In genomic region chr4:140961467-140962206, GRCm38 (mm10) we compare ENCODE assay signal across 8 mouse cellular contexts. TPM values are rescaled to one million over a fixed set of nuclear protein-coding genes. Genes with fewer than 3 reads are reported as not detected.
A peak's percentile ranks its signal among the peaks of the same experiment; 100 is the strongest.
DNase-seq lines count a peak whose midpoint lies in the region; ATAC-seq lines count a peak whose summit lies in the region.

No protein-coding gene starts in this region.

- H3K4me2 ChIP-seq in lung, embryonic 16.5 days (ENCODE audit: low read depth, low read length) = peak overlapping the region; percentile 67
- peak overlapping the region; percentile 93 for H3K4me2 ChIP-seq in embryonic facial prominence, embryonic 12.5 days (replicated peaks)
- H3K4me2 ChIP-seq in intestine, embryonic 14.5 days (ENCODE audit: low read length) = peak overlapping the region; percentile 95
- H3K4me2 ChIP-seq in midbrain, embryonic 14.5 days (ENCODE audit: low read length) = peak overlapping the region; percentile 92

- H3K9me3 ChIP-seq in lung, embryonic 16.5 days (ENCODE audit: control insufficient read depth, low read length) = no peaks in the 10 kb centered on the region
- no peaks in the 10 kb centered on the region for H3K9me3 ChIP-seq in embryonic facial prominence, embryonic 12.5 days
- no peaks in the 10 kb centered on the region for H3K9me3 ChIP-seq in intestine, embryonic 14.5 days (ENCODE audit: control insufficient read depth, low read length)
- no peaks in the 10 kb centered on the region for H3K9me3 ChIP-seq in midbrain, embryonic 14.5 days (ENCODE audit: control insufficient read depth, low read length)

- intact Hi-C loops in gastrocnemius, postnatal 14 days (cut with DNase I; ENCODE audit: low total_unique reads) = no loop called here

- H3K9ac ChIP-seq in lung, embryonic 16.5 days (ENCODE audit: low read length) = peak overlapping the region; percentile 90
- H3K9ac ChIP-seq in embryonic facial prominence, embryonic 12.5 days = peak overlapping the region; percentile 83
- H3K9ac ChIP-seq in intestine, embryonic 14.5 days (ENCODE audit: low read length) = peak overlapping the region; percentile 75
- peak overlapping the region; percentile 91 for H3K9ac ChIP-seq in midbrain, embryonic 14.5 days (replicated peaks; ENCODE audit: low read length)

- peak overlapping the region; percentile 65 for H3K27ac ChIP-seq in lung, embryonic 16.5 days (ENCODE audit: low read length)
- peak overlapping the region; percentile 72 for H3K27ac ChIP-seq in embryonic facial prominence, embryonic 12.5 days
- H3K27ac ChIP-seq in intestine, embryonic 14.5 days (ENCODE audit: low read depth) = peak overlapping the region; percentile 77
- H3K27ac ChIP-seq in midbrain, embryonic 14.5 days (replicated peaks; ENCODE audit: low read depth, low read length) = peak overlapping the region; percentile 86

- H3K4me3 ChIP-seq in lung, embryonic 16.5 days (ENCODE audit: low read length) = peak overlapping the region; percentile 94
- H3K4me3 ChIP-seq in embryonic facial prominence, embryonic 12.5 days = peak overlapping the region; percentile 89
- H3K4me3 ChIP-seq in intestine, embryonic 14.5 days (ENCODE audit: low read depth, low read length) = peak overlapping the region; percentile 70
- H3K4me3 ChIP-seq in midbrain, embryonic 14.5 days (replicated peaks; ENCODE audit: low read depth, low read length) = peak overlapping the region; percentile 94

- ATAC-seq in lung, embryonic 16.5 days (ENCODE audit: low read depth) = 0 out of 2 replicates have a peak, but pooled peaks have one; percentile 4
- no peak; the same call in 1 of the 2 replicates for ATAC-seq in embryonic facial prominence, embryonic 12.5 days (ENCODE audit: insufficient number of reproducible peaks, insufficient read depth, low FRiP score, low TSS enrichment)
- peak; percentile 2; the same call in 1 of the 2 replicates for ATAC-seq in intestine, embryonic 14.5 days (replicated peaks; ENCODE audit: low FRiP score, low TSS enrichment, low read depth)
- ATAC-seq in midbrain, embryonic 14.5 days (ENCODE audit: low FRiP score, low TSS enrichment) = no peak; the same call in 1 of the 2 replicates

- no peaks in the 10 kb centered on the region for H3K36me3 ChIP-seq in lung, embryonic 16.5 days (ENCODE audit: control insufficient read depth, insufficient read depth, low read length)
- peaks cover 8% of the 10 kb centered on the region; the same call in 1 of the 2 replicates for H3K36me3 ChIP-seq in embryonic facial prominence, embryonic 12.5 days
- peaks cover 11% of the 10 kb centered on the region for H3K36me3 ChIP-seq in intestine, embryonic 14.5 days (ENCODE audit: control insufficient read depth, insufficient read depth, low read length)
- peaks cover 5% of the 10 kb centered on the region for H3K36me3 ChIP-seq in midbrain, embryonic 14.5 days (ENCODE audit: control insufficient read depth, insufficient read depth, low read length)

- under 1% methylated on average over 38 of the region's 38 CpGs for WGBS in lung, embryonic 16.5 days
- WGBS in embryonic facial prominence, embryonic 12.5 days = 1% methylated on average over 36 of the region's 38 CpGs
- 1% methylated on average over 38 of the region's 38 CpGs for WGBS in intestine, embryonic 14.5 days
- 2% methylated on average over 38 of the region's 38 CpGs for WGBS in midbrain, embryonic 14.5 days

- H3K4me1 ChIP-seq in lung, embryonic 16.5 days (replicated peaks; ENCODE audit: control insufficient read depth, insufficient read depth, low read length) = peaks cover 24% of the 10 kb centered on the region
- peaks cover 22% of the 10 kb centered on the region for H3K4me1 ChIP-seq in embryonic facial prominence, embryonic 12.5 days
- H3K4me1 ChIP-seq in intestine, embryonic 14.5 days (replicated peaks; ENCODE audit: control insufficient read depth, insufficient read depth, low read length) = peaks cover 22% of the 10 kb centered on the region
- H3K4me1 ChIP-seq in midbrain, embryonic 14.5 days (ENCODE audit: control insufficient read depth, insufficient read depth, low read length) = peaks cover 20% of the 10 kb centered on the region

- peaks cover 5% of the 10 kb centered on the region for H3K27me3 ChIP-seq in lung, embryonic 16.5 days (ENCODE audit: control insufficient read depth, insufficient read depth, low read depth, low read length)
- H3K27me3 ChIP-seq in embryonic facial prominence, embryonic 12.5 days = no peaks in the 10 kb centered on the region
- H3K27me3 ChIP-seq in intestine, embryonic 14.5 days (replicated peaks; ENCODE audit: control insufficient read depth, insufficient read depth, low read length) = peaks cover 4% of the 10 kb centered on the region; the same call in 1 of the 2 replicates
- H3K27me3 ChIP-seq in midbrain, embryonic 14.5 days (ENCODE audit: control insufficient read depth, insufficient read depth, low read length) = no peaks in the 10 kb centered on the region

- no peak for DNase-seq in lung, adult 18-20 months
- no peak for DNase-seq in intestine, embryonic 14.5 days (ENCODE audit: low spot score)
- DNase-seq in midbrain, embryonic 14.5 days = peak; percentile 12
- no peak for DNase-seq in gastrocnemius, postnatal 14 days
- DNase-seq in embryo, embryonic 9.5 days (ENCODE audit: extremely low spot score) = no peak
- no peak for DNase-seq in embryo, embryonic 10.5 days (ENCODE audit: low spot score)

RNA-seq across cellular contexts. Expression of gene Sdhb, which starts 0.6 kb away (rescaled TPM):
- 347 and 354 TPM in 2 replicates for polyA plus RNA-seq in lung, embryonic 16.5 days (2015; fragmentation: Nextera tagmentation; extraction: Ambion mirVana)
- 388 and 392 TPM in 2 replicates for polyA plus RNA-seq in embryonic facial prominence, embryonic 12.5 days (2016; fragmentation: Nextera tagmentation; extraction: Ambion mirVana)
- polyA plus RNA-seq in intestine, embryonic 14.5 days (2014; fragmentation: Nextera tagmentation; extraction: Ambion mirVana) = 457 and 488 TPM in 2 replicates
- 456 and 524 TPM in 2 replicates for polyA plus RNA-seq in midbrain, embryonic 14.5 days (2014; fragmentation: Nextera tagmentation; extraction: Ambion mirVana)
- total RNA-seq in gastrocnemius, postnatal 14 days (2021) = 100 to 1,000 TPM; 480 to 609 TPM

RNA-seq across cellular contexts. Expression of gene Atp13a2, which starts 25.0 kb away (rescaled TPM):
- 34.5 and 35.6 TPM in 2 replicates for polyA plus RNA-seq in lung, embryonic 16.5 days (2015; fragmentation: Nextera tagmentation; extraction: Ambion mirVana)
- 56.1 and 63.3 TPM in 2 replicates for polyA plus RNA-seq in embryonic facial prominence, embryonic 12.5 days (2016; fragmentation: Nextera tagmentation; extraction: Ambion mirVana)
- 33.3 and 40.0 TPM in 2 replicates for polyA plus RNA-seq in intestine, embryonic 14.5 days (2014; fragmentation: Nextera tagmentation; extraction: Ambion mirVana)
- 162 and 173 TPM in 2 replicates for polyA plus RNA-seq in midbrain, embryonic 14.5 days (2014; fragmentation: Nextera tagmentation; extraction: Ambion mirVana)
- total RNA-seq in gastrocnemius, postnatal 14 days (2021) = 10 to 100 TPM; 16.1 to 17.0 TPM

RNA-seq across cellular contexts. Expression of gene Mfap2, which starts 48.6 kb away (rescaled TPM):
- 500 and 511 TPM in 2 replicates for polyA plus RNA-seq in lung, embryonic 16.5 days (2015; fragmentation: Nextera tagmentation; extraction: Ambion mirVana)
- polyA plus RNA-seq in embryonic facial prominence, embryonic 12.5 days (2016; fragmentation: Nextera tagmentation; extraction: Ambion mirVana) = 646 and 656 TPM in 2 replicates
- 489 and 509 TPM in 2 replicates for polyA plus RNA-seq in intestine, embryonic 14.5 days (2014; fragmentation: Nextera tagmentation; extraction: Ambion mirVana)
- polyA plus RNA-seq in midbrain, embryonic 14.5 days (2014; fragmentation: Nextera tagmentation; extraction: Ambion mirVana) = 142 and 169 TPM in 2 replicates
- total RNA-seq in gastrocnemius, postnatal 14 days (2021) = 10 to 100 TPM; 33.9 to 47.3 TPM

RNA-seq across cellular contexts. Expression of gene Padi2, which starts 55.5 kb away (rescaled TPM):
- 1.8 and 2.1 TPM in 2 replicates for polyA plus RNA-seq in lung, embryonic 16.5 days (2015; fragmentation: Nextera tagmentation; extraction: Ambion mirVana)
- polyA plus RNA-seq in embryonic facial prominence, embryonic 12.5 days (2016; fragmentation: Nextera tagmentation; extraction: Ambion mirVana) = 3.0 and 3.6 TPM in 2 replicates
- polyA plus RNA-seq in intestine, embryonic 14.5 days (2014; fragmentation: Nextera tagmentation; extraction: Ambion mirVana) = 1.9 and 2.5 TPM in 2 replicates
- polyA plus RNA-seq in midbrain, embryonic 14.5 days (2014; fragmentation: Nextera tagmentation; extraction: Ambion mirVana) = 1.1 and 1.7 TPM in 2 replicates
- 100 to 1,000 TPM; 101 to 150 TPM for total RNA-seq in gastrocnemius, postnatal 14 days (2021)

Comparison
In these comparisons a context has a peak if more than half of its experiments do, and no peak if none do; other contexts are left out.
1. ATAC-seq: peak in lung, embryonic 16.5 days (single experiment) and intestine, embryonic 14.5 days (single experiment); none in embryonic facial prominence, embryonic 12.5 days (single experiment) and midbrain, embryonic 14.5 days (single experiment).
2. Peak in every context shown above with its lines, with median percentiles within 50 percentile points of each other: H3K27ac ChIP-seq, H3K4me2 ChIP-seq, H3K4me3 ChIP-seq and H3K9ac ChIP-seq.